Mouse (Mus musculus) intestine, embryonic 14.5 days (tissue): Measurements from ENCODE around the gene Gas7. TPM values are rescaled to one million over a fixed set of nuclear protein-coding genes. Genes with fewer than 3 reads are reported as not detected.

Experiments
- ATAC-seq: fragments of 200-750 bp; cut with Nextera tagmentation; replicated peaks from 2 replicates; pipeline ENCODE4 v1.8.0; 2017; ENCODE audit warnings: low read depth, moderate number of reproducible peaks, moderate TSS enrichment, moderate library complexity; ENCODE audit not compliant: low FRiP score, low TSS enrichment
- DNase-seq: peaks from one replicate; pipeline ENCODE4 v3.0.0-alpha.2; 2018; ENCODE audit warnings: low spot score
- H3K27ac ChIP-seq: fragments of 300-500 bp; sonication (generic); 2 replicates; pipeline ENCODE4 v1.5.1; 2014; ENCODE audit warnings: low read depth, mild to moderate bottlenecking, control low read depth
- H3K27me3 ChIP-seq: fragments of 300-500 bp; sonication (generic); replicated peaks from 2 replicates; pipeline ENCODE4 v1.6.1; 2014; ENCODE audit warnings: low read length, control low read depth; ENCODE audit not compliant: control insufficient read depth, insufficient read depth
- H3K36me3 ChIP-seq: fragments of 300-500 bp; sonication (generic); 2 replicates; pipeline ENCODE4 v1.6.1; 2014; ENCODE audit warnings: low read length, control low read depth; ENCODE audit not compliant: control insufficient read depth, insufficient read depth
- H3K4me1 ChIP-seq: fragments of 300-500 bp; sonication (generic); replicated peaks from 2 replicates; pipeline ENCODE4 v1.6.1; 2014; ENCODE audit warnings: low read length, control low read depth, mixed read lengths; ENCODE audit not compliant: control insufficient read depth, insufficient read depth
- H3K4me2 ChIP-seq: fragments of 300-500 bp; sonication (generic); 2 replicates; pipeline ENCODE4 v1.6.1; 2014; ENCODE audit warnings: low read length
- H3K4me3 ChIP-seq: fragments of 300-500 bp; sonication (generic); 2 replicates; pipeline ENCODE4 v1.5.1; 2014; ENCODE audit warnings: low read depth, low read length, control low read depth, mixed read lengths
- H3K9ac ChIP-seq: fragments of 300-500 bp; sonication (generic); 2 replicates; pipeline ENCODE4 v1.6.1; 2014; ENCODE audit warnings: mild to moderate bottlenecking, low read length
- H3K9me3 ChIP-seq: fragments of 300-500 bp; sonication (generic); 2 replicates; pipeline ENCODE4 v1.6.1; 2016; ENCODE audit warnings: low read length, control low read depth; ENCODE audit not compliant: control insufficient read depth
- WGBS: fragments of 180-500 bp; shearing (Covaris S2); extraction: QIAGEN DNeasy Blood & Tissue Kit; methylation state at CpG from one replicate; pipeline ENCODE4 v1.1.7; 2014; 5-methylcytosine and 5-hydroxymethylcytosine counted together
- polyA plus RNA-seq: library from polyadenylated mRNA; unstranded; fragments of >200 nt; fragmentation: Nextera tagmentation; extraction: Ambion mirVana; gene quantifications from 2 replicates; pipeline ENCODE4 v1.2.1, GENCODE M21; 2014

The Gas7 gene
- polyA plus RNA-seq, 1 experiment from 2014 or later, result 8.6 TPM

GRCm38 (mm10) chr11:67564003-67564637 is 108.9 kb downstream of the Gas7 start:
- Histone ChIP-seq H3K4me2 (no peak overlapping the region), H3K27me3 (no peaks in the 10 kb centered on the region), H3K27ac (no peak overlapping the region), H3K9me3 (no peaks in the 10 kb centered on the region), H3K36me3 (no peaks in the 10 kb centered on the region), H3K4me1 (no peaks in the 10 kb centered on the region; the same call in 1 of the 2 replicates), H3K4me3 (no peak overlapping the region), H3K9ac (no peak overlapping the region)
- WGBS, result 87% methylated on average over 8 of the region's 8 CpGs
- no peak for ATAC-seq
- no peak for DNase-seq

DNA sequence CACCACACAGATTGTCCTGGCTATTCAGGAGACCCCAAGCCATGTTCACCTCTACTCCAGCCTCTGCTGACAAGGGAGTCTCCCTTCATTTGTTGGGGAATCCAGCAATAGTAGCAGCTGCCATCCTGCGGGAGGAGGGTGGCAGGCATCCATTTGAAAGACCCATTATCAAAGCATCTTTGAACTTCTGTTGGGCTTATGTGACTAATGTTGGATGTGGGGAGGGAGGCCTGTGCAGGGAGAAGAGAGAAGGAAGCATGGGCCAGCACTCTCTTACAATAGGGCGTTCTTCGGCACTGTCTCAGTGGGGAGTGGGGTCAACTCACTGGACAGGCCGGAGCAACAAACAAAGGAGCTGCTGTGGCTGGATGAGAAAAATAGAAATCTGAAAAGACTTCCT is 110.3 kb downstream of the Gas7 start:
- DNase-seq (no peak), ATAC-seq (no peak)
- Histone ChIP-seq H3K27ac (no peak overlapping the region), H3K27me3 (no peaks in the 10 kb centered on the region), H3K36me3 (no peaks in the 10 kb centered on the region), H3K9ac (no peak overlapping the region), H3K9me3 (no peaks in the 10 kb centered on the region), H3K4me1 (no peaks in the 10 kb centered on the region; the same call in 1 of the 2 replicates), H3K4me3 (no peak overlapping the region), H3K4me2 (no peak overlapping the region)
- whole genome bisulfite sequencing, result 89% methylated on average over 4 of the region's 4 CpGs

- ATAC-seq (no peak), DNase-seq (no peak)
- no peak overlapping the region for H3K4me3 ChIP-seq
- no peak overlapping the region for H3K4me2 ChIP-seq
- H3K27me3 ChIP-seq, result no peaks in the 10 kb centered on the region
- no peaks in the 10 kb centered on the region for H3K9me3 ChIP-seq
- H3K4me1 ChIP-seq, result no peaks in the 10 kb centered on the region; the same call in 1 of the 2 replicates
- 38% methylated on average over 5 of the region's 5 CpGs for WGBS
- no peak overlapping the region for H3K9ac ChIP-seq
- H3K27ac ChIP-seq, result no peak overlapping the region
- H3K36me3 ChIP-seq, result no peaks in the 10 kb centered on the region
Observed at GRCm38 (mm10) chr11:67566704-67567103, 111.5 kb downstream of the Gas7 start.

GRCm38 (mm10) chr11:67567184-67567583 is 111.9 kb downstream of the Gas7 start:
- H3K4me3 ChIP-seq, result no peak overlapping the region
- no peaks in the 10 kb centered on the region for H3K27me3 ChIP-seq
- no peak overlapping the region for H3K9ac ChIP-seq
- ATAC-seq (no peak), DNase-seq (no peak)
- no peak overlapping the region for H3K4me2 ChIP-seq
- no peak overlapping the region for H3K27ac ChIP-seq
- H3K9me3 ChIP-seq, result no peaks in the 10 kb centered on the region
- no peaks in the 10 kb centered on the region for H3K36me3 ChIP-seq
- 59% methylated on average over 5 of the region's 5 CpGs for WGBS
- no peaks in the 10 kb centered on the region; the same call in 1 of the 2 replicates for H3K4me1 ChIP-seq

- WGBS, result 92% methylated on average over 4 of the region's 4 CpGs
Observed at GRCm38 (mm10) chr11:67567991-67568390, 112.8 kb downstream of the Gas7 start.

GRCm38 (mm10) chr11:67568815-67569214 is 113.6 kb downstream of the Gas7 start:
- H3K9me3 ChIP-seq, result no peaks in the 10 kb centered on the region

More at GRCm38 (mm10) chr11:67567991-67568390, 112.8 kb downstream of the Gas7 start:
- H3K27me3 ChIP-seq, result no peaks in the 10 kb centered on the region
- no peak overlapping the region for H3K4me3 ChIP-seq
- H3K4me2 ChIP-seq, result no peak overlapping the region
- no peak overlapping the region for H3K27ac ChIP-seq
- H3K9me3 ChIP-seq, result no peaks in the 10 kb centered on the region
- no peaks in the 10 kb centered on the region for H3K36me3 ChIP-seq
- DNase-seq (no peak), ATAC-seq (no peak)
- H3K4me1 ChIP-seq, result no peaks in the 10 kb centered on the region; the same call in 1 of the 2 replicates
- no peak overlapping the region for H3K9ac ChIP-seq

DNA sequence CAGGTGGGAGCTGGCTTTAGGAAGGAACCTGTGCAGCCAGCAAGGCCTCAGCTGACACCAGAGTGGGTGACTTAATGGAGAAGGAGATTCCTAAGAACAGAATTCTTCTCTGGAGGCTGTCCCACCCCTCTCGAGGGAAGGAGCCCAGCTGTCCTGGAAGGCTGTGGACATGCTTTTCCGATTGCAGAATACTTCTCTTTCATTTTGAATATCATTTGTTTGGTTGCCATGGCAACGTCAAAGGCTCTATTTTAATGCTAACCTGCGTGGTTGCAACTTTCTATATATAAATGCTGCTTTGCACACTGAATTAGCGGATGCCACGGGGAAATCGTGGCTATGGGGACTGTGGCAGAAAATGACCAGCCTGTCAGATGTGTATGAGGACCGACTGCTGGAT is 115.7 kb downstream of the Gas7 start:
- Histone ChIP-seq H3K9ac (no peak overlapping the region), H3K4me2 (no peak overlapping the region), H3K36me3 (no peaks in the 10 kb centered on the region), H3K9me3 (no peaks in the 10 kb centered on the region), H3K4me3 (no peak overlapping the region), H3K27ac (no peak overlapping the region), H3K4me1 (no peaks in the 10 kb centered on the region), H3K27me3 (no peaks in the 10 kb centered on the region)
- no peak for ATAC-seq
- no peak for DNase-seq
- 64% methylated on average over 8 of the region's 8 CpGs for WGBS

More at GRCm38 (mm10) chr11:67568815-67569214, 113.6 kb downstream of the Gas7 start:
- Histone ChIP-seq H3K4me3 (no peak overlapping the region), H3K27me3 (no peaks in the 10 kb centered on the region), H3K36me3 (no peaks in the 10 kb centered on the region), H3K27ac (no peak overlapping the region), H3K9ac (no peak overlapping the region), H3K4me1 (no peaks in the 10 kb centered on the region), H3K4me2 (no peak overlapping the region)
- WGBS, result 84% methylated on average over 5 of the region's 5 CpGs
- DNase-seq (no peak), ATAC-seq (no peak)

GRCm38 (mm10) chr11:67574344-67574743 is 119.1 kb downstream of the Gas7 start:
- H3K27ac ChIP-seq, result no peak overlapping the region
- no peaks in the 10 kb centered on the region for H3K27me3 ChIP-seq
- H3K9me3 ChIP-seq, result no peaks in the 10 kb centered on the region
- no peak for ATAC-seq
- no peaks in the 10 kb centered on the region for H3K36me3 ChIP-seq
- WGBS, result 93% methylated on average over 5 of the region's 5 CpGs
- no peak for DNase-seq
- no peak overlapping the region for H3K4me2 ChIP-seq
- H3K4me3 ChIP-seq, result no peak overlapping the region
- no peak overlapping the region for H3K9ac ChIP-seq
- no peaks in the 10 kb centered on the region for H3K4me1 ChIP-seq

DNA sequence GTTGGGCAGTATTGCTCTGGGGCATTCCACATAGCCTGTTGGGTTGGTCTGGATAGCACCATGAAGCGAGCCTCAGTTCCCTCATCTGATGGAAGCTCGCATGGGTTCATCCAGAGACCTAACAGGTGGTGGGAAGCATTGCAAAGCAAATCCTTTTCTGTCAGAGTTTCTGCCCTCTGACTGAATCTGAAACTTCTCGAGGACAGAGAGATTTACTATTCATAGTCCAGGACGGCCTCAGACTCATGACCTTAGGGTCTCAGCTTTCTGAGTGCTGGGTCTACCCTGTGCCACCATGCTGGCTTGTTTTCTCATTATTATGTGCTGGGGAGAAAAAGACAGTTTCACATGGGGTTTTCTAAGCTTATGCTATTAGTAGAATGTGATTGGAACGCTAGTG is 122.2 kb downstream of the Gas7 start:
- H3K27ac ChIP-seq, result no peak overlapping the region
- H3K36me3 ChIP-seq, result no peaks in the 10 kb centered on the region
- H3K4me3 ChIP-seq, result no peak overlapping the region
- WGBS, result 76% methylated on average over 5 of the region's 5 CpGs
- DNase-seq (no peak), ATAC-seq (no peak)
- H3K4me2 ChIP-seq, result no peak overlapping the region
- no peaks in the 10 kb centered on the region for H3K4me1 ChIP-seq
- H3K9ac ChIP-seq, result no peak overlapping the region
- no peaks in the 10 kb centered on the region for H3K27me3 ChIP-seq
- H3K9me3 ChIP-seq, result no peaks in the 10 kb centered on the region
